Mouse (Mus musculus): ENCODE results near the gene Gripap1. TPM values are rescaled to one million over a fixed set of nuclear protein-coding genes. Genes with fewer than 3 reads are reported as not detected.

Gene Gripap1
- polyA plus RNA-seq, 1 experiment, result 118 TPM

- DNase-seq (ENCODE audit: extremely low spot score in 1 of 2, low spot score in 1 of 2), result no peak
Observed at GRCm38 (mm10) chrX:7865786-7866185, 76.2 kb downstream of the Gripap1 start.

- DNase-seq (ENCODE audit: extremely low spot score in 1 of 2, low spot score in 1 of 2), result no peak
Observed at GRCm38 (mm10) chrX:7867141-7867540, 77.6 kb downstream of the Gripap1 start.

GRCm38 (mm10) chrX:7868506-7868905, 78.9 kb downstream of the Gripap1 start:
- no peak for DNase-seq (ENCODE audit: extremely low spot score in 1 of 2, low spot score in 1 of 2)

GRCm38 (mm10) chrX:7869826-7870225, 80.3 kb downstream of the Gripap1 start:
- DNase-seq (ENCODE audit: extremely low spot score in 1 of 2, low spot score in 1 of 2), result no peak

Other genes with a start within 250 kb of the Gripap1 start
- 0.08 and 0.17 TPM in 2 replicates for gene Foxp3, start 216.1 kb upstream of the Gripap1 start, polyA plus RNA-seq (2012; rRNA removed)
- 13.9 and 14.8 TPM in 2 replicates for gene Ppp1r3f, start 215.5 kb upstream of the Gripap1 start, polyA plus RNA-seq (2012; rRNA removed)
- gene Ccdc22, start 184.2 kb upstream of the Gripap1 start, polyA plus RNA-seq (2012; rRNA removed), result 31.1 and 32.6 TPM in 2 replicates
- gene Cacna1f, start 182.7 kb upstream of the Gripap1 start, polyA plus RNA-seq (2012; rRNA removed), result 0.19 and 0.22 TPM in 2 replicates
- 961 and 980 TPM in 2 replicates for gene Syp, start 151.3 kb upstream of the Gripap1 start, polyA plus RNA-seq (2012; rRNA removed)
- gene Prickle3, start 132.5 kb upstream of the Gripap1 start, polyA plus RNA-seq (2012; rRNA removed), result 2.3 and 2.4 TPM in 2 replicates
- 14.6 and 15.6 TPM in 2 replicates for gene Plp2, start 118.4 kb upstream of the Gripap1 start, polyA plus RNA-seq (2012; rRNA removed)
- gene Magix, start 108.5 kb upstream of the Gripap1 start, polyA plus RNA-seq (2012; rRNA removed), result 0.90 and 1.2 TPM in 2 replicates
- gene Gpkow, start 92.6 kb upstream of the Gripap1 start, polyA plus RNA-seq (2012; rRNA removed), result 26.2 and 32.7 TPM in 2 replicates
- 75.0 and 77.0 TPM in 2 replicates for gene Wdr45, start 75.4 kb upstream of the Gripap1 start, polyA plus RNA-seq (2012; rRNA removed)
- 0.18 and 0.55 TPM in 2 replicates for gene Gm45208, start 67.5 kb upstream of the Gripap1 start, polyA plus RNA-seq (2012; rRNA removed)
- gene Praf2, start 61.3 kb upstream of the Gripap1 start, polyA plus RNA-seq (2012; rRNA removed), result 118 and 124 TPM in 2 replicates
- 23.7 and 25.4 TPM in 2 replicates for gene Ccdc120, start 38.9 kb upstream of the Gripap1 start, polyA plus RNA-seq (2012; rRNA removed)
- gene Tfe3, start 27.2 kb upstream of the Gripap1 start, polyA plus RNA-seq (2012; rRNA removed), result 23.8 and 25.1 TPM in 2 replicates
- 7.4 and 7.8 TPM in 2 replicates for gene Kcnd1, start 32.5 kb downstream of the Gripap1 start, polyA plus RNA-seq (2012; rRNA removed)
- gene Otud5, start 51.6 kb downstream of the Gripap1 start, polyA plus RNA-seq (2012; rRNA removed), result 51.9 and 58.0 TPM in 2 replicates
- gene Pim2, start 88.5 kb downstream of the Gripap1 start, polyA plus RNA-seq (2012; rRNA removed), result 50.5 and 54.6 TPM in 2 replicates
- 44.6 and 51.1 TPM in 2 replicates for gene Slc35a2, start 94.3 kb downstream of the Gripap1 start, polyA plus RNA-seq (2012; rRNA removed)
- gene Pqbp1, start 109.5 kb downstream of the Gripap1 start, polyA plus RNA-seq (2012; rRNA removed), result 188 and 192 TPM in 2 replicates
- 17.8 and 20.3 TPM in 2 replicates for gene Timm17b, start 109.6 kb downstream of the Gripap1 start, polyA plus RNA-seq (2012; rRNA removed)
- gene Gm10491, start 118.1 kb downstream of the Gripap1 start, polyA plus RNA-seq (2012; rRNA removed), result not detected in 2 replicates
- not detected in 2 replicates for gene Gm10490, start 119.8 kb downstream of the Gripap1 start, polyA plus RNA-seq (2012; rRNA removed)
- gene Pcsk1n, start 130.1 kb downstream of the Gripap1 start, polyA plus RNA-seq (2012; rRNA removed), result 456 and 602 TPM in 2 replicates
- gene Eras, start 138.8 kb downstream of the Gripap1 start, polyA plus RNA-seq (2012; rRNA removed), result 0.10 TPM in 1 of 2 replicates, not detected in the other
- 71.9 and 81.8 TPM in 2 replicates for gene Hdac6, start 158.1 kb downstream of the Gripap1 start, polyA plus RNA-seq (2012; rRNA removed)
- not detected in 2 replicates for gene Gata1, start 188.3 kb downstream of the Gripap1 start, polyA plus RNA-seq (2012; rRNA removed)
- gene Glod5, start 228.7 kb downstream of the Gripap1 start, polyA plus RNA-seq (2012; rRNA removed), result 0.60 and 0.84 TPM in 2 replicates

All from frontal cortex, adult 2 months (tissue).